Mouse (Mus musculus) lung, embryonic 15.5 days (tissue): ENCODE measurements around the gene Hectd1. TPM values are rescaled to one million over a fixed set of nuclear protein-coding genes. Genes with fewer than 3 reads are reported as not detected.

ENCODE experiments used
- ATAC-seq: fragments of 200-750 bp; cut with Nextera tagmentation; 2 replicates; pipeline ENCODE4 v1.8.0; 2017; ENCODE audit warnings: moderate number of reproducible peaks, borderline replicate concordance; ENCODE audit not compliant: low FRiP score, low TSS enrichment; ENCODE audit errors: extremely low read depth
- H3K27ac ChIP-seq: fragments of 300-500 bp; sonication (generic); 2 replicates; pipeline ENCODE4 v1.5.1; 2015; ENCODE audit warnings: moderate library complexity, mild to moderate bottlenecking, inconsistent platforms
- H3K27me3 ChIP-seq: fragments of 300-500 bp; sonication (generic); 2 replicates; pipeline ENCODE4 v1.6.1; 2015; ENCODE audit warnings: inconsistent platforms
- H3K36me3 ChIP-seq: fragments of 300-500 bp; sonication (generic); 2 replicates; pipeline ENCODE4 v1.6.1; 2015; ENCODE audit warnings: inconsistent platforms
- H3K4me1 ChIP-seq: fragments of 300-500 bp; sonication (generic); 2 replicates; pipeline ENCODE4 v1.6.1; 2015; ENCODE audit warnings: inconsistent platforms
- H3K4me2 ChIP-seq: fragments of 300-500 bp; sonication (generic); 2 replicates; pipeline ENCODE4 v1.6.1; 2015; ENCODE audit warnings: inconsistent platforms, mild to moderate bottlenecking, moderate library complexity
- H3K4me3 ChIP-seq: fragments of 300-500 bp; sonication (generic); 2 replicates; pipeline ENCODE4 v1.5.1; 2015; ENCODE audit warnings: mild to moderate bottlenecking, inconsistent platforms
- H3K9ac ChIP-seq: fragments of 300-500 bp; sonication (generic); 2 replicates; pipeline ENCODE4 v1.6.1; 2015; ENCODE audit warnings: inconsistent platforms
- H3K9me3 ChIP-seq: fragments of 300-500 bp; sonication (generic); 2 replicates; pipeline ENCODE4 v1.6.1; 2016; ENCODE audit warnings: inconsistent platforms
- WGBS: fragments of 180-500 bp; shearing (Covaris S2); methylation state at CpG from one replicate; pipeline ENCODE4 v1.1.7; 2015; 5-methylcytosine and 5-hydroxymethylcytosine counted together
- polyA plus RNA-seq: library from polyadenylated mRNA; unstranded; fragments of >200 nt; fragmentation: Nextera tagmentation; extraction: Ambion mirVana; gene quantifications from 2 replicates; pipeline ENCODE4 v1.2.1, GENCODE M21; 2015

The Hectd1 gene
- polyA plus RNA-seq, 1 experiment from 2014 or later, result 39.0 TPM

DNA sequence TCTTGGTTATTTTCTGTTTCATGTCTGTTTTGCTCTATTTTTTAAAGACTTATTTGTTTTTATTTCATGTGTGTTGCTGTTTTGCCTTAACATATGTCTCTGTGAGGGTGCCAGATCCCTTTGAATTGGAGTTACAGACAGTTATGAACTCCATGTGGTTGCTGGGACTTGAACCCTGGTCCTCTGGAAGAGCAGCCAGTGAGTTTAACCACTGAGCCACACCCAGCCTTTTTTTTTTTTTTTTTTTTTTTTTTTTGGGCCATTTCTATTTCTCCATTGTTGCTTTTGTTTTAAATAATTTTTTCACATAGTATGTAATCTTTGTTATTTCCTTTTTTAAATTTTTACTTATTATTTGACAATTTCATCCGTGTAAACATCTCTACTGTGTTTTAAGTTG lies 10.5 kb upstream of the Hectd1 start:
- Histone ChIP-seq H3K9me3 (no peaks in the 10 kb centered on the region), H3K4me2 (no peak overlapping the region), H3K36me3 (no peaks in the 10 kb centered on the region), H3K27ac (no peak overlapping the region), H3K4me3 (no peak overlapping the region), H3K27me3 (no peaks in the 10 kb centered on the region), H3K9ac (no peak overlapping the region), H3K4me1 (peaks cover 9% of the 10 kb centered on the region; the same call in 1 of the 2 replicates)
- ATAC-seq, result no peak
- WGBS, result 81% methylated on average over 1 of the region's 1 CpGs

DNA sequence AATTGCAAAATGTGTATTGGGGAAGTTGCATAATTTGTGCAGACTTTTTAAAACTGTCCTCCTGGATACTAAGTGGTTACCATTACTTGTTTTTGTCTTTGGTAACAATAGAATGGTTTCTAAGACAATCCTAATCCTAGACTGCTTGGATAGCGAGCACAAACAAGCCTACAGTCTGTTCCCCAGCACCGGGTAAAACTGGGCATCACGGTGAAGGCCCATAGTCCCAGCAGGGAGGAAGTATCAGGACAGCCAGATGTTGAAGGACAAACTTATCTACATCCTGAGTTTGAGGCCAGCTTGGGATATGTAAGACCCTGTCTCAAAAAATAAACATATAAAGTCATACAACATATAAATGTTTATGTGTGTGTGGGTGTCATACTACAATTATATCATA lies 5.9 kb upstream of the Hectd1 start:
- 54% methylated on average over 3 of the region's 3 CpGs for WGBS
- Histone ChIP-seq H3K36me3 (no peaks in the 10 kb centered on the region), H3K4me3 (no peak overlapping the region), H3K27me3 (no peaks in the 10 kb centered on the region), H3K4me1 (0 out of 2 replicates have a peak, but pooled peaks cover 3% of the 10 kb centered on the region), H3K9me3 (no peaks in the 10 kb centered on the region), H3K27ac (no peak overlapping the region), H3K9ac (no peak overlapping the region), H3K4me2 (no peak overlapping the region)
- no peak for ATAC-seq

- Histone ChIP-seq H3K4me1 (peaks cover 16% of the 10 kb centered on the region), H3K4me3 (no peak overlapping the region), H3K27ac (no peak overlapping the region), H3K9ac (no peak overlapping the region), H3K27me3 (no peaks in the 10 kb centered on the region), H3K9me3 (no peaks in the 10 kb centered on the region), H3K4me2 (no peak overlapping the region), H3K36me3 (no peaks in the 10 kb centered on the region)
- 80% methylated on average over 13 of the region's 13 CpGs for WGBS
- ATAC-seq, result no peak
Observed at GRCm38 (mm10) chr12:51831931-51832330, 2.6 kb upstream of the Hectd1 start.

DNA sequence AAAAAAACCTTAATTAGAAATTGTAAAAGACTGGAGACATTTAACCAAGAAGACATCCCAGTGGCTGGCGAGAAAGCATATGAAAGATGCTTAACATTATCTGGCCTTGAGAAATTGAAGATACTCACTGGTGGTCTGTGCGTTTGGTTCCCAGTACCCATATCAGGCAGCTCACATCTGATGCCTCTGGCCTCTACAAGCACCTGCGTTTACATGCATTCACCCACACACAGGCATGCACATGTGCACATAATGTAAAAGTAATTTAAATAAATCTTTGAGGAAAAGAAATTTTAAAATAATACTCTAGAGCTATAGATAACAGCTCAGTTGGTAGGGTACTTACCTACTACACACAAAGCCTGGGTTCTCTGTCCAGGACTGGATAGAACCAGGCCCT lies 2.0 kb upstream of the Hectd1 start:
- Histone ChIP-seq H3K27ac (no peak overlapping the region), H3K4me2 (no peak overlapping the region), H3K9me3 (no peaks in the 10 kb centered on the region), H3K4me3 (no peak overlapping the region), H3K4me1 (peaks cover 16% of the 10 kb centered on the region), H3K27me3 (no peaks in the 10 kb centered on the region), H3K9ac (no peak overlapping the region), H3K36me3 (no peaks in the 10 kb centered on the region)
- WGBS, result 88% methylated on average over 3 of the region's 3 CpGs
- ATAC-seq, result no peak

GRCm38 (mm10) chr12:51830671-51831070 lies 1.3 kb upstream of the Hectd1 start:
- Histone ChIP-seq H3K27ac (no peak overlapping the region), H3K4me3 (peak overlapping the region; percentile 99), H3K27me3 (no peaks in the 10 kb centered on the region), H3K4me2 (peak overlapping the region; percentile 65), H3K36me3 (no peaks in the 10 kb centered on the region), H3K9me3 (no peaks in the 10 kb centered on the region), H3K9ac (no peak overlapping the region), H3K4me1 (peaks cover 16% of the 10 kb centered on the region)
- no peak for ATAC-seq
- WGBS, result 83% methylated on average over 1 of the region's 1 CpGs

DNA sequence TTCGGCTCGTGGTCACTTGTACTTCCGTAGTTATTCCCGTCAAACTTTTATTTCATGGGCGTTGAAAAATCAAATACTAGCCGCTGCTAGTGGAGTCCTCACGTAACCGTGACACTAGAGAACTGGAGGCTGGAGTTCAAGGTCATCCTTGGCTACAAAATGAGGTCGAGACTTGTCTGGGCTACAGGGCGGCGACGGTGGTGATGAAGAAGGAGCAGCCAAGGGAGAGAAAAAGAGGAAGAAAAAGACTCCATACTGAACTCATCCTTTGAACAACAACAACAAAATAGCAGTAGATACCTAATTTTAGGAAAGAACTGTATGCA lies 704 bp upstream of the Hectd1 start:
- H3K4me3 ChIP-seq, result peak overlapping the region; percentile 99
- H3K27me3 ChIP-seq, result no peaks in the 10 kb centered on the region
- peaks cover 16% of the 10 kb centered on the region for H3K4me1 ChIP-seq
- peak overlapping the region; percentile 100 for H3K9ac ChIP-seq
- no peaks in the 10 kb centered on the region for H3K9me3 ChIP-seq
- H3K27ac ChIP-seq, result peak overlapping the region; percentile 99
- WGBS, result 1% methylated on average over 12 of the region's 12 CpGs
- ATAC-seq, result no peak
- peaks cover 4% of the 10 kb centered on the region; the same call in 1 of the 2 replicates for H3K36me3 ChIP-seq
- H3K4me2 ChIP-seq, result peak overlapping the region; percentile 65

- no peaks in the 10 kb centered on the region for H3K9me3 ChIP-seq
- WGBS, result under 1% methylated on average over 65 of the region's 66 CpGs
- peaks cover 14% of the 10 kb centered on the region for H3K36me3 ChIP-seq
- H3K9ac ChIP-seq, result peak overlapping the region; percentile 100
- peaks cover 16% of the 10 kb centered on the region for H3K4me1 ChIP-seq
- peak overlapping the region; percentile 99 for H3K4me3 ChIP-seq
- no peaks in the 10 kb centered on the region for H3K27me3 ChIP-seq
- peak; percentile 13 for ATAC-seq
- H3K27ac ChIP-seq, result peak overlapping the region; percentile 99
- H3K4me2 ChIP-seq, result peak overlapping the region; percentile 65
Observed at GRCm38 (mm10) chr12:51828716-51829289, 533 bp downstream of the Hectd1 start.

DNA sequence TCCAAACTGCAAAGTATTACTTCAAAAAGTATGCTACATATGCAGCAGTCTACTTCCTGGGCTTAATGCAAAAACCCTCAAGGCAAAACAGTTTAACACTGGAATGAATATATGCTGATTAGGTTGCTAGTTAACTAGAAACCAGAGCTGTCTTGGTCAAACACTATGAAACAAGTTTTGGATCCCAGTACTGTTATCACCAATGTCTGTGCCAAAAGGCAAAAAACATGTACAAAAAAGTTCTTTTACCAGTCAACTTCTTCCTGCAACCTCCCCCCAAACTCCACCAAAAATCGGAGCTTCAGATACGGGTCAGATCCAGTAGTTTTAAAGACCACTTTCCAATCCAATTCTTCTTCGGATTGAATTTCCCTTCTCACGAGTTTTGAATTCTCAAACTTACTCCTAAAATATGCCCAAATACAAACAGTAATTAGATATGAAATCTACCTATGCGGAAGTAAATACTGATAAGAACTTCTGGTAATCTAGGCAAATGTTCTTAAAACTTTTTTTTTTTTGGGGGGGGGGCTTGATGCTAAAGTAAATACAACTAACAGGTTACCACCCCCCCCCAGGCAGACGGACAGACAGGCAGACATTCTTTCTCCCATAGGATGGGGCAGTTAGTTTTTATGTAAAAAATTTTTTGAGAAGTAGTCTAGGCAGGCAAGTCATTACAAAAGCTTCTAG lies 1.2 kb downstream of the Hectd1 start:
- H3K4me3 ChIP-seq, result peak overlapping the region; percentile 99
- peak overlapping the region; percentile 65 for H3K4me2 ChIP-seq
- H3K36me3 ChIP-seq, result peaks cover 14% of the 10 kb centered on the region
- peak overlapping the region; percentile 100 for H3K9ac ChIP-seq
- ATAC-seq, result no peak
- H3K9me3 ChIP-seq, result no peaks in the 10 kb centered on the region
- peaks cover 16% of the 10 kb centered on the region for H3K4me1 ChIP-seq
- 11% methylated on average over 6 of the region's 6 CpGs for WGBS
- no peaks in the 10 kb centered on the region for H3K27me3 ChIP-seq
- peak overlapping the region; percentile 99 for H3K27ac ChIP-seq

DNA sequence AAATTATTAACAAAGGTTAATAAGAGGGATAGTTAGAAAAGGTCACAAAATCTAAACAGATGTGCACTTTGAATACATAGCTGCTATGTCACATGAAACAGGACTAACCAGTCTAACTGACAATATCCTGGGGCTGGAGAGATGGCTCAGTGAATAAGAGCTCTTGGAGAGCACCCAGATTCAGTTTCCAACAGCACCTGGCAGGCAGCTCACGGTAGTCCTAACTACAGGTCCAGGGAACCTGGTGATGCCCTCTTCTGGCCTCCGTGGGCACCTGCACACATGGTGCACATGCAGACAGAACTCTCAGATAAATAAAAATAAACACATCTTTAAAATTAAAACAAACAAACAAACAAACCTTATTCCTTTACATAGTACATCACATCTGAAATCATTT lies 4.0 kb downstream of the Hectd1 start:
- 77% methylated on average over 2 of the region's 2 CpGs for WGBS

GRCm38 (mm10) chr12:51823311-51823710 lies 6.0 kb downstream of the Hectd1 start:
- Histone ChIP-seq H3K9me3 (no peaks in the 10 kb centered on the region), H3K4me3 (no peak overlapping the region), H3K36me3 (peaks cover 14% of the 10 kb centered on the region), H3K27me3 (no peaks in the 10 kb centered on the region), H3K9ac (no peak overlapping the region), H3K4me2 (no peak overlapping the region), H3K4me1 (peaks cover 15% of the 10 kb centered on the region), H3K27ac (no peak overlapping the region)
- 86% methylated on average over 5 of the region's 5 CpGs for WGBS
- ATAC-seq, result no peak

More for the DNA sequence above, 4.0 kb downstream of the Hectd1 start:
- Histone ChIP-seq H3K36me3 (peaks cover 14% of the 10 kb centered on the region), H3K27me3 (no peaks in the 10 kb centered on the region), H3K4me3 (no peak overlapping the region), H3K9me3 (no peaks in the 10 kb centered on the region), H3K27ac (no peak overlapping the region), H3K4me2 (no peak overlapping the region), H3K9ac (no peak overlapping the region), H3K4me1 (peaks cover 19% of the 10 kb centered on the region)
- no peak for ATAC-seq

- Histone ChIP-seq H3K4me1 (peaks cover 12% of the 10 kb centered on the region), H3K27me3 (no peaks in the 10 kb centered on the region), H3K9ac (no peak overlapping the region), H3K4me2 (no peak overlapping the region), H3K27ac (no peak overlapping the region), H3K4me3 (no peak overlapping the region), H3K9me3 (no peaks in the 10 kb centered on the region), H3K36me3 (peaks cover 14% of the 10 kb centered on the region)
- 87% methylated on average over 2 of the region's 2 CpGs for WGBS
- no peak for ATAC-seq
Observed at GRCm38 (mm10) chr12:51822861-51823260, 6.5 kb downstream of the Hectd1 start.

- H3K4me3 ChIP-seq, result no peak overlapping the region
- WGBS, result 71% methylated on average over 3 of the region's 3 CpGs
- peaks cover 14% of the 10 kb centered on the region for H3K36me3 ChIP-seq
- no peaks in the 10 kb centered on the region for H3K27me3 ChIP-seq
- H3K27ac ChIP-seq, result no peak overlapping the region
- no peaks in the 10 kb centered on the region for H3K9me3 ChIP-seq
- H3K4me2 ChIP-seq, result no peak overlapping the region
- peaks cover 6% of the 10 kb centered on the region for H3K4me1 ChIP-seq
- H3K9ac ChIP-seq, result no peak overlapping the region
- no peak for ATAC-seq
Observed at GRCm38 (mm10) chr12:51822236-51822635, 7.1 kb downstream of the Hectd1 start.
